Mouse (Mus musculus) cerebellum, adult 2 months (tissue): ENCODE results near the gene Rps5.

Experiments used
- CTCF ChIP-seq: fragments of 200-500 bp; IDR thresholded peaks from 2 replicates; pipeline ENCODE4 v1.5.1; 2011; ENCODE audit warnings: low read depth, mild to moderate bottlenecking, control low read depth, low read length, moderate library complexity, borderline replicate concordance; ENCODE audit not compliant: insufficient read depth
- POLR2A ChIP-seq: fragments of 200-500 bp; IDR thresholded peaks from 2 replicates; pipeline ENCODE4 v1.6.1; 2011; ENCODE audit warnings: low read length, control low read depth, borderline replicate concordance; ENCODE audit not compliant: insufficient read depth

GRCm38 (mm10) chr7:12949872-12950229 is 27.8 kb downstream of the Rps5 start:
- TF ChIP-seq CTCF, result no peak
- TF ChIP-seq POLR2A, result no peak
